Comparison of ENCODE assay signal across 16 mouse cellular contexts in genomic region chr2:72041087-72041486, GRCm38 (mm10).
"Had no signal": no experiment of that assay in that cellular context is flagged by ENCODE, and none has a peak within 500 bp of the region (broad histone marks: within the 10 kb centered on the region; RNA-seq: fewer than 3 reads in every experiment).

No protein-coding gene starts in this region.

- DNase-seq: heart, postnatal 10 days; heart, postnatal 14 days; heart, postnatal 36 days; heart, postnatal 4 days; kidney, adult 11 months; kidney, adult 18-20 months; kidney, adult 2 months; kidney, adult 8-10 months; kidney, adult 9 months; kidney, postnatal 10 days; kidney, postnatal 14 days; kidney, postnatal 25 days; kidney, postnatal 36 days; kidney, postnatal 4 days; layer of hippocampus, adult 9-11 months; layer of hippocampus, postnatal 36 days had no signal
